Mouse (Mus musculus): ENCODE results near the gene Fign. TPM values are rescaled to one million over a fixed set of nuclear protein-coding genes. Genes with fewer than 3 reads are reported as not detected.

Gene Fign
- polyA plus RNA-seq, 1 experiment from 2014 or later: 13.2 TPM

DNA sequence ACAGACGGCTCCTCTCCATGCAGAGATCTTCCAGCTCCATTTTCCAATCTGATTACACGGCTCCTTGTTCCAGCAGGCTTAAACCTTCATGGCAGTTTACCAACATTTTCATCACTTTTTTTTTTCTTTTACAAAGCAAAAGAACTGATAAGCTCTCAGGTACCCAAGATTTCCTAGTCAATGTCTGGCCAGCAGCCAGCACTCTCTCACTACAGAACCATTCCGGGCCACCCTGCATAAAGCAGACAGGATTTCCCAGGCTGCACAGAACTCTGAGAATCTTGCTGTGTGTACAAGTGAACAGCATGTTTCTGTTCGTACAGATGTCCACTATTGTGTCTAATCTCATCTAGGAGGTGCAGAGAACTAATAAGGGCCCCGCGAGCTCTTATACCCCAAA, 22.0 kb downstream of the Fign start:
- 68% methylated on average over 6 of the region's 6 CpGs for WGBS
- Histone ChIP-seq H3K4me3 (ENCODE audit: low read depth, low read length) (no peak overlapping the region), H3K9ac (replicated peaks; ENCODE audit: low read length) (no peak overlapping the region), H3K4me1 (ENCODE audit: control insufficient read depth, insufficient read depth, low read length) (0 out of 2 replicates have a peak, but pooled peaks cover 2% of the 10 kb centered on the region), H3K4me2 (ENCODE audit: low read depth, low read length) (no peak overlapping the region), H3K27ac (replicated peaks; ENCODE audit: low read depth, low read length) (no peak overlapping the region), H3K36me3 (replicated peaks; ENCODE audit: control insufficient read depth, insufficient read depth, low read depth, low read length) (no peaks in the 10 kb centered on the region), H3K27me3 (ENCODE audit: control insufficient read depth, insufficient read depth, low read length) (no peaks in the 10 kb centered on the region), H3K9me3 (replicated peaks; ENCODE audit: control insufficient read depth, low read length) (no peaks in the 10 kb centered on the region)
- no peak for ATAC-seq (replicated peaks; ENCODE audit: insufficient number of reproducible peaks, low FRiP score, low TSS enrichment, low read depth)
- no peak for DNase-seq (ENCODE audit: low spot score)

- no peak for ATAC-seq (replicated peaks; ENCODE audit: insufficient number of reproducible peaks, low FRiP score, low TSS enrichment, low read depth)
- 41% methylated on average over 17 of the region's 17 CpGs for WGBS
- Histone ChIP-seq H3K4me2 (ENCODE audit: low read depth, low read length) (no peak overlapping the region), H3K27me3 (ENCODE audit: control insufficient read depth, insufficient read depth, low read length) (no peaks in the 10 kb centered on the region), H3K9me3 (replicated peaks; ENCODE audit: control insufficient read depth, low read length) (no peaks in the 10 kb centered on the region), H3K9ac (replicated peaks; ENCODE audit: low read length) (no peak overlapping the region), H3K4me3 (ENCODE audit: low read depth, low read length) (no peak overlapping the region), H3K36me3 (replicated peaks; ENCODE audit: control insufficient read depth, insufficient read depth, low read depth, low read length) (no peaks in the 10 kb centered on the region), H3K4me1 (ENCODE audit: control insufficient read depth, insufficient read depth, low read length) (0 out of 2 replicates have a peak, but pooled peaks cover 2% of the 10 kb centered on the region), H3K27ac (replicated peaks; ENCODE audit: low read depth, low read length) (no peak overlapping the region)
- DNase-seq (ENCODE audit: low spot score): peak; percentile 26
Observed at GRCm38 (mm10) chr2:64074602-64075389, 23.0 kb downstream of the Fign start.

- no peaks in the 10 kb centered on the region for H3K36me3 ChIP-seq (replicated peaks; ENCODE audit: control insufficient read depth, insufficient read depth, low read depth, low read length)
- no peaks in the 10 kb centered on the region for H3K4me1 ChIP-seq (ENCODE audit: control insufficient read depth, insufficient read depth, low read length)
- no peak overlapping the region for H3K4me3 ChIP-seq (ENCODE audit: low read depth, low read length)
- H3K9ac ChIP-seq (replicated peaks; ENCODE audit: low read length): no peak overlapping the region
- no peak for ATAC-seq (replicated peaks; ENCODE audit: insufficient number of reproducible peaks, low FRiP score, low TSS enrichment, low read depth)
- DNase-seq (ENCODE audit: low spot score): no peak
- no peaks in the 10 kb centered on the region for H3K27me3 ChIP-seq (ENCODE audit: control insufficient read depth, insufficient read depth, low read length)
- H3K27ac ChIP-seq (replicated peaks; ENCODE audit: low read depth, low read length): no peak overlapping the region
- WGBS: 55% methylated on average over 4 of the region's 4 CpGs
- H3K4me2 ChIP-seq (ENCODE audit: low read depth, low read length): no peak overlapping the region
- H3K9me3 ChIP-seq (replicated peaks; ENCODE audit: control insufficient read depth, low read length): no peaks in the 10 kb centered on the region
Observed at GRCm38 (mm10) chr2:64072158-64072557, 25.7 kb downstream of the Fign start.

GRCm38 (mm10) chr2:64069950-64070695, 27.7 kb downstream of the Fign start:
- 90% methylated on average over 10 of the region's 10 CpGs for WGBS
- no peaks in the 10 kb centered on the region for H3K27me3 ChIP-seq (ENCODE audit: control insufficient read depth, insufficient read depth, low read length)
- ATAC-seq (replicated peaks; ENCODE audit: insufficient number of reproducible peaks, low FRiP score, low TSS enrichment, low read depth): no peak

GRCm38 (mm10) chr2:64065511-64065910, 32.3 kb downstream of the Fign start:
- Histone ChIP-seq H3K36me3 (replicated peaks; ENCODE audit: control insufficient read depth, insufficient read depth, low read depth, low read length) (no peaks in the 10 kb centered on the region), H3K9ac (replicated peaks; ENCODE audit: low read length) (no peak overlapping the region), H3K4me1 (ENCODE audit: control insufficient read depth, insufficient read depth, low read length) (no peaks in the 10 kb centered on the region; the same call in 1 of the 2 replicates), H3K4me3 (ENCODE audit: low read depth, low read length) (no peak overlapping the region), H3K27me3 (ENCODE audit: control insufficient read depth, insufficient read depth, low read length) (no peaks in the 10 kb centered on the region), H3K9me3 (replicated peaks; ENCODE audit: control insufficient read depth, low read length) (no peaks in the 10 kb centered on the region), H3K4me2 (ENCODE audit: low read depth, low read length) (no peak overlapping the region), H3K27ac (replicated peaks; ENCODE audit: low read depth, low read length) (no peak overlapping the region)
- no peak for DNase-seq (ENCODE audit: low spot score)
- WGBS: 51% methylated on average over 4 of the region's 4 CpGs
- ATAC-seq (replicated peaks; ENCODE audit: insufficient number of reproducible peaks, low FRiP score, low TSS enrichment, low read depth): no peak

More at GRCm38 (mm10) chr2:64069950-64070695, 27.7 kb downstream of the Fign start:
- Histone ChIP-seq H3K4me2 (ENCODE audit: low read depth, low read length) (no peak overlapping the region), H3K4me1 (ENCODE audit: control insufficient read depth, insufficient read depth, low read length) (no peaks in the 10 kb centered on the region), H3K9ac (replicated peaks; ENCODE audit: low read length) (no peak overlapping the region), H3K27ac (replicated peaks; ENCODE audit: low read depth, low read length) (no peak overlapping the region), H3K4me3 (ENCODE audit: low read depth, low read length) (no peak overlapping the region), H3K36me3 (replicated peaks; ENCODE audit: control insufficient read depth, insufficient read depth, low read depth, low read length) (no peaks in the 10 kb centered on the region), H3K9me3 (replicated peaks; ENCODE audit: control insufficient read depth, low read length) (no peaks in the 10 kb centered on the region)
- DNase-seq (ENCODE audit: low spot score): no peak

- no peaks in the 10 kb centered on the region for H3K36me3 ChIP-seq (replicated peaks; ENCODE audit: control insufficient read depth, insufficient read depth, low read depth, low read length)
- no peaks in the 10 kb centered on the region for H3K27me3 ChIP-seq (ENCODE audit: control insufficient read depth, insufficient read depth, low read length)
- H3K9me3 ChIP-seq (replicated peaks; ENCODE audit: control insufficient read depth, low read length): no peaks in the 10 kb centered on the region
- H3K9ac ChIP-seq (replicated peaks; ENCODE audit: low read length): no peak overlapping the region
- no peak overlapping the region for H3K4me3 ChIP-seq (ENCODE audit: low read depth, low read length)
- no peak for ATAC-seq (replicated peaks; ENCODE audit: insufficient number of reproducible peaks, low FRiP score, low TSS enrichment, low read depth)
- no peak overlapping the region for H3K4me2 ChIP-seq (ENCODE audit: low read depth, low read length)
- DNase-seq (ENCODE audit: low spot score): no peak
- H3K4me1 ChIP-seq (ENCODE audit: control insufficient read depth, insufficient read depth, low read length): no peaks in the 10 kb centered on the region; the same call in 1 of the 2 replicates
- no peak overlapping the region for H3K27ac ChIP-seq (replicated peaks; ENCODE audit: low read depth, low read length)
- 89% methylated on average over 5 of the region's 5 CpGs for WGBS
Observed at GRCm38 (mm10) chr2:64059477-64059876, 38.4 kb downstream of the Fign start.

DNA sequence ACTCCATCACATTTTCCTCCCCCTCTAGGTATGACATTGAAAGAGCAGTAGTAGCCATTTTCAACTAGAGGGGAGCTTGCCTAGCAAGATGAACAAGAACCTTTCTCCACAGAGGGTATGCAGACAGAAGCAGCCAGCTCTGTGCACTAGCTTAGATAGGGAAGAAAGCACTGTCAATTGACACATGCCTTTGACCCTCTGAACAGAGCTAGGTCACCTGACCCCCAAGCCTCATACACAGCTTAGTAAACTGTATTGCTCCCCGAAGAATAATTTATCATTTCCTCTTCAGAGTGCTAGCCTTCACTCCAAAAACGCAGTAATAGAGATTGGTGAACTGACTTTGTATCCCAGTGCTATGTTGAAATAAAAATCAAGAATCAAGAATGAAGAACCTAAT, 49.7 kb downstream of the Fign start:
- ATAC-seq (replicated peaks; ENCODE audit: insufficient number of reproducible peaks, low FRiP score, low TSS enrichment, low read depth) (no peak), DNase-seq (ENCODE audit: low spot score) (no peak)
- H3K36me3 ChIP-seq (replicated peaks; ENCODE audit: control insufficient read depth, insufficient read depth, low read depth, low read length): no peaks in the 10 kb centered on the region
- H3K4me3 ChIP-seq (ENCODE audit: low read depth, low read length): no peak overlapping the region
- no peaks in the 10 kb centered on the region for H3K4me1 ChIP-seq (ENCODE audit: control insufficient read depth, insufficient read depth, low read length)
- H3K9ac ChIP-seq (replicated peaks; ENCODE audit: low read length): no peak overlapping the region
- 68% methylated on average over 2 of the region's 2 CpGs for WGBS
- H3K9me3 ChIP-seq (replicated peaks; ENCODE audit: control insufficient read depth, low read length): no peaks in the 10 kb centered on the region
- H3K4me2 ChIP-seq (ENCODE audit: low read depth, low read length): no peak overlapping the region
- H3K27me3 ChIP-seq (ENCODE audit: control insufficient read depth, insufficient read depth, low read length): no peaks in the 10 kb centered on the region
- no peak overlapping the region for H3K27ac ChIP-seq (replicated peaks; ENCODE audit: low read depth, low read length)

- Histone ChIP-seq H3K4me2 (ENCODE audit: low read depth, low read length) (no peak overlapping the region), H3K27ac (replicated peaks; ENCODE audit: low read depth, low read length) (no peak overlapping the region), H3K27me3 (ENCODE audit: control insufficient read depth, insufficient read depth, low read length) (no peaks in the 10 kb centered on the region), H3K9ac (replicated peaks; ENCODE audit: low read length) (no peak overlapping the region), H3K9me3 (replicated peaks; ENCODE audit: control insufficient read depth, low read length) (no peaks in the 10 kb centered on the region), H3K36me3 (replicated peaks; ENCODE audit: control insufficient read depth, insufficient read depth, low read depth, low read length) (no peaks in the 10 kb centered on the region), H3K4me3 (ENCODE audit: low read depth, low read length) (no peak overlapping the region), H3K4me1 (ENCODE audit: control insufficient read depth, insufficient read depth, low read length) (no peaks in the 10 kb centered on the region)
- DNase-seq (ENCODE audit: low spot score) (no peak), ATAC-seq (replicated peaks; ENCODE audit: insufficient number of reproducible peaks, low FRiP score, low TSS enrichment, low read depth) (no peak)
- WGBS: 69% methylated on average over 3 of the region's 3 CpGs
Observed at GRCm38 (mm10) chr2:64043099-64043498, 54.7 kb downstream of the Fign start.
